Mouse (Mus musculus): ENCODE results near the gene Cd3d. TPM values are rescaled to one million over a fixed set of nuclear protein-coding genes. Genes with fewer than 3 reads are reported as not detected.

The Cd3d gene
- polyA plus RNA-seq, 1 experiment from 2014 or later, result not detected

GRCm38 (mm10) chr9:45024187-45024586, 42.6 kb downstream of the Cd3d start:
- no peak overlapping the region for H3K4me2 ChIP-seq (ENCODE audit: low read depth, low read length)
- WGBS, result 74% methylated on average over 2 of the region's 2 CpGs
- ATAC-seq (replicated peaks; ENCODE audit: insufficient number of reproducible peaks, low FRiP score, low TSS enrichment, low read depth) (no peak), DNase-seq (ENCODE audit: low spot score) (no peak)
- H3K9me3 ChIP-seq (replicated peaks; ENCODE audit: control insufficient read depth, low read length), result no peaks in the 10 kb centered on the region
- no peak overlapping the region for H3K4me3 ChIP-seq (ENCODE audit: low read depth, low read length)
- H3K9ac ChIP-seq (replicated peaks; ENCODE audit: low read length), result no peak overlapping the region
- H3K27ac ChIP-seq (replicated peaks; ENCODE audit: low read depth, low read length), result no peak overlapping the region
- no peaks in the 10 kb centered on the region for H3K4me1 ChIP-seq (ENCODE audit: control insufficient read depth, insufficient read depth, low read length)
- no peaks in the 10 kb centered on the region for H3K27me3 ChIP-seq (ENCODE audit: control insufficient read depth, insufficient read depth, low read length)
- H3K36me3 ChIP-seq (replicated peaks; ENCODE audit: control insufficient read depth, insufficient read depth, low read depth, low read length), result no peaks in the 10 kb centered on the region

DNA sequence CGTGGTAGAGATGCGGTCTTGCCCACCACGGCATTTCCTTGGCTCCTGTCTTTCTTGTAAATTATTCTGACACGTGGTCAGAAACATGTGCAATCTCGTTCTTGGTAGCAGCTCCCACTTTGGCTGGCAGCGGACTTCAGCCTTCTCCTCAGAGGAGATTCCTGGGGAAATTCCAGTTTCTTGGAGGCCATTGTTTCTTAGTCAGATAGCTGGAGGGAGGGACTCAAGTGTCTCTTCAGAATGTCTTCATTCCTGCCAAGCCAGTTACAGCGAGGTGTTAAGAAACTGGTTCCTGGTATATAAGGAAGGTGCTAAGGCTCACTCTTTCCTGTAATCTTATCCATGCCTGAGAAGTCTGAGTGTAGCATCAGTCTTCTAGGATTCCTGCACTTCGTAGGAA, 45.8 kb downstream of the Cd3d start:
- Histone ChIP-seq H3K27me3 (ENCODE audit: control insufficient read depth, insufficient read depth, low read length) (no peaks in the 10 kb centered on the region), H3K4me3 (ENCODE audit: low read depth, low read length) (no peak overlapping the region), H3K4me1 (ENCODE audit: control insufficient read depth, insufficient read depth, low read length) (no peaks in the 10 kb centered on the region), H3K36me3 (replicated peaks; ENCODE audit: control insufficient read depth, insufficient read depth, low read depth, low read length) (no peaks in the 10 kb centered on the region), H3K9me3 (replicated peaks; ENCODE audit: control insufficient read depth, low read length) (no peaks in the 10 kb centered on the region), H3K4me2 (ENCODE audit: low read depth, low read length) (no peak overlapping the region), H3K27ac (replicated peaks; ENCODE audit: low read depth, low read length) (no peak overlapping the region), H3K9ac (replicated peaks; ENCODE audit: low read length) (no peak overlapping the region)
- no peak for ATAC-seq (replicated peaks; ENCODE audit: insufficient number of reproducible peaks, low FRiP score, low TSS enrichment, low read depth)
- 73% methylated on average over 8 of the region's 8 CpGs for WGBS
- no peak for DNase-seq (ENCODE audit: low spot score)

DNA sequence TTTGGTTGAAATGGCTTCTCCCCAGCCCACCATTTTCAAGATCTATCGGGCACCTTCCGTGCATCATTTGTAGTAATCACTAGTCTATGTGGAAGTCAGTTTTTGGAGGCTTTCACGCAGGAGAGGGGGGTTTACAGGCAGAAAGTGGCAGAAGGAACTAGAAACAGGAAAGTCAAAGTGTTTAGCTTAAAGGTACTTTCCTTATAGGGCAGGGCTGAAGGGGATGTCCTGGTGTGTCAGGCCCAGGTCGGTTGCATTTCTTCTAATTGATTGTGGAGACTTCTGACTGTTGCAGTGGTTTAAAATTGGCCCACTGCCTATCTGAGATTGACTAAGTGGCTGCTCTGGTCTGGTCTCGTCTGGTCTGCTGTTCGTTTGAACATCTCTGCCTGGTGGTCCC, 48.8 kb downstream of the Cd3d start:
- Histone ChIP-seq H3K4me1 (ENCODE audit: control insufficient read depth, insufficient read depth, low read length) (no peaks in the 10 kb centered on the region), H3K27ac (replicated peaks; ENCODE audit: low read depth, low read length) (no peak overlapping the region), H3K4me2 (ENCODE audit: low read depth, low read length) (no peak overlapping the region), H3K9ac (replicated peaks; ENCODE audit: low read length) (no peak overlapping the region), H3K4me3 (ENCODE audit: low read depth, low read length) (no peak overlapping the region), H3K9me3 (replicated peaks; ENCODE audit: control insufficient read depth, low read length) (no peaks in the 10 kb centered on the region), H3K36me3 (replicated peaks; ENCODE audit: control insufficient read depth, insufficient read depth, low read depth, low read length) (no peaks in the 10 kb centered on the region), H3K27me3 (ENCODE audit: control insufficient read depth, insufficient read depth, low read length) (no peaks in the 10 kb centered on the region)
- WGBS, result 70% methylated on average over 6 of the region's 6 CpGs
- no peak for ATAC-seq (replicated peaks; ENCODE audit: insufficient number of reproducible peaks, low FRiP score, low TSS enrichment, low read depth)
- DNase-seq (ENCODE audit: low spot score), result no peak

- WGBS, result 76% methylated on average over 2 of the region's 2 CpGs
- H3K27me3 ChIP-seq (ENCODE audit: control insufficient read depth, insufficient read depth, low read length), result no peaks in the 10 kb centered on the region
- no peak for ATAC-seq (replicated peaks; ENCODE audit: insufficient number of reproducible peaks, low FRiP score, low TSS enrichment, low read depth)
- no peaks in the 10 kb centered on the region for H3K9me3 ChIP-seq (replicated peaks; ENCODE audit: control insufficient read depth, low read length)
- no peak overlapping the region for H3K9ac ChIP-seq (replicated peaks; ENCODE audit: low read length)
- no peak for DNase-seq (ENCODE audit: low spot score)
- H3K27ac ChIP-seq (replicated peaks; ENCODE audit: low read depth, low read length), result no peak overlapping the region
- H3K4me3 ChIP-seq (ENCODE audit: low read depth, low read length), result no peak overlapping the region
- H3K4me1 ChIP-seq (ENCODE audit: control insufficient read depth, insufficient read depth, low read length), result no peaks in the 10 kb centered on the region
- H3K36me3 ChIP-seq (replicated peaks; ENCODE audit: control insufficient read depth, insufficient read depth, low read depth, low read length), result no peaks in the 10 kb centered on the region
- no peak overlapping the region for H3K4me2 ChIP-seq (ENCODE audit: low read depth, low read length)
Observed at GRCm38 (mm10) chr9:45032261-45032660, 50.7 kb downstream of the Cd3d start.

DNA sequence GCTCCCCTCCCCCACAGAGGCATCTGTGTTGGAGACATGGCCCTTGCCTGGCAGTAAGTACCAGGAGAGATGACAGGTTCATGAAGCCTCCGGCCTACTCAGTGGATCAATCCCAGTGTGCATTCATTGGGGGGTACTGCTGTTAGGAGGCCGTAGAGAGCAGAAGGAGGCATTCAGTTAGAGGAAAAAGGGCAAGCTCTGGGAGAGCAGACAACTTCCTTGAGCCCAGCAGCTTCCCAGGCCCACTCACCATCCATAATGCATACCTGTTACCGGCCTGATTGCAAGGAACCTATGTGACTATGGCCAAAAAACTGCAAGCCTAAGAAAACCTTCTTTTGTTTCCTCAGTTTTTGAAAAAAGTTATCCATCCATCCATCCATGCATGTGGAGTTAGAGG, 52.9 kb downstream of the Cd3d start:
- Histone ChIP-seq H3K27me3 (ENCODE audit: control insufficient read depth, insufficient read depth, low read length) (no peaks in the 10 kb centered on the region; the same call in 1 of the 2 replicates), H3K36me3 (replicated peaks; ENCODE audit: control insufficient read depth, insufficient read depth, low read depth, low read length) (no peaks in the 10 kb centered on the region), H3K4me2 (ENCODE audit: low read depth, low read length) (no peak overlapping the region), H3K27ac (replicated peaks; ENCODE audit: low read depth, low read length) (no peak overlapping the region), H3K9me3 (replicated peaks; ENCODE audit: control insufficient read depth, low read length) (no peaks in the 10 kb centered on the region), H3K4me3 (ENCODE audit: low read depth, low read length) (no peak overlapping the region), H3K9ac (replicated peaks; ENCODE audit: low read length) (no peak overlapping the region), H3K4me1 (ENCODE audit: control insufficient read depth, insufficient read depth, low read length) (no peaks in the 10 kb centered on the region)
- WGBS, result 75% methylated on average over 3 of the region's 3 CpGs
- DNase-seq (ENCODE audit: low spot score), result no peak
- ATAC-seq (replicated peaks; ENCODE audit: insufficient number of reproducible peaks, low FRiP score, low TSS enrichment, low read depth), result no peak

Other genes starting within 250 kb of the Cd3d start
- gene Phldb1, start 246.6 kb upstream of the Cd3d start, polyA plus RNA-seq (2014; fragmentation: Nextera tagmentation; extraction: Ambion mirVana), result 27.8 and 30.0 TPM in 2 replicates
- gene Arcn1, start 213.9 kb upstream of the Cd3d start, polyA plus RNA-seq (2014; fragmentation: Nextera tagmentation; extraction: Ambion mirVana), result 208 and 223 TPM in 2 replicates
- gene Ift46, start 213.9 kb upstream of the Cd3d start, polyA plus RNA-seq (2014; fragmentation: Nextera tagmentation; extraction: Ambion mirVana), result 142 and 152 TPM in 2 replicates
- 1.2 and 1.4 TPM in 2 replicates for gene Tmem25, start 182.5 kb upstream of the Cd3d start, polyA plus RNA-seq (2014; fragmentation: Nextera tagmentation; extraction: Ambion mirVana)
- not detected in 2 replicates for gene Ttc36, start 178.7 kb upstream of the Cd3d start, polyA plus RNA-seq (2014; fragmentation: Nextera tagmentation; extraction: Ambion mirVana)
- 9.8 and 12.2 TPM in 2 replicates for gene Kmt2a, start 100.5 kb upstream of the Cd3d start, polyA plus RNA-seq (2014; fragmentation: Nextera tagmentation; extraction: Ambion mirVana)
- gene Atp5l, start 61.0 kb upstream of the Cd3d start, polyA plus RNA-seq (2014; fragmentation: Nextera tagmentation; extraction: Ambion mirVana), result 572 and 583 TPM in 2 replicates
- gene Ube4a, start 16.2 kb upstream of the Cd3d start, polyA plus RNA-seq (2014; fragmentation: Nextera tagmentation; extraction: Ambion mirVana), result 31.3 and 34.3 TPM in 2 replicates
- not detected in 2 replicates for gene Cd3g, start 1.4 kb upstream of the Cd3d start, polyA plus RNA-seq (2014; fragmentation: Nextera tagmentation; extraction: Ambion mirVana)
- gene Cd3e, start 27.8 kb downstream of the Cd3d start, polyA plus RNA-seq (2014; fragmentation: Nextera tagmentation; extraction: Ambion mirVana), result not detected in 2 replicates
- gene Mpzl2, start 58.0 kb downstream of the Cd3d start, polyA plus RNA-seq (2014; fragmentation: Nextera tagmentation; extraction: Ambion mirVana), result 8.8 and 9.2 TPM in 2 replicates
- gene Mpzl3, start 73.4 kb downstream of the Cd3d start, polyA plus RNA-seq (2014; fragmentation: Nextera tagmentation; extraction: Ambion mirVana), result 2.0 and 2.3 TPM in 2 replicates
- 0.49 and 0.50 TPM in 2 replicates for gene Jaml, start 97.4 kb downstream of the Cd3d start, polyA plus RNA-seq (2014; fragmentation: Nextera tagmentation; extraction: Ambion mirVana)
- 4.1 and 4.9 TPM in 2 replicates for gene Scn2b, start 136.0 kb downstream of the Cd3d start, polyA plus RNA-seq (2014; fragmentation: Nextera tagmentation; extraction: Ambion mirVana)
- gene Scn4b, start 156.6 kb downstream of the Cd3d start, polyA plus RNA-seq (2014; fragmentation: Nextera tagmentation; extraction: Ambion mirVana), result 0.04 and 0.21 TPM in 2 replicates
- gene BC049352, start 200.2 kb downstream of the Cd3d start, polyA plus RNA-seq (2014; fragmentation: Nextera tagmentation; extraction: Ambion mirVana), result not detected in 2 replicates
- 0.35 TPM in 1 of 2 replicates, not detected in the other for gene Tmprss4, start 222.3 kb downstream of the Cd3d start, polyA plus RNA-seq (2014; fragmentation: Nextera tagmentation; extraction: Ambion mirVana)